ENCODE assay signal across 22 mouse cellular contexts in genomic region chr1:36125076-36125475, GRCm38 (mm10). TPM values are rescaled to one million over a fixed set of nuclear protein-coding genes. Genes with fewer than 3 reads are reported as not detected.
A peak's percentile ranks its signal among the peaks of the same experiment; 100 is the strongest.
DNase-seq lines count a peak whose midpoint lies in the region; ATAC-seq and TF ChIP-seq lines count a peak whose summit lies in the region.
"Had no signal": no experiment of that assay in that cellular context is flagged by ENCODE, and none has a peak within 500 bp of the region (broad histone marks: within the 10 kb centered on the region; RNA-seq: fewer than 3 reads in every experiment).

No protein-coding gene starts in this region.

- no peak for TF ChIP-seq CTCF in liver, adult 2 months (IDR thresholded peaks at IDR 0.05; ENCODE audit: low read depth, low read length)

- H3K27me3 ChIP-seq in liver, adult 2 months (ENCODE audit: control insufficient read depth, insufficient read depth, low read length), result no peaks in the 10 kb centered on the region
- peaks cover 3% of the 10 kb centered on the region; the same call in 1 of the 2 replicates for H3K27me3 ChIP-seq in liver, embryonic 12.5 days (replicated peaks)
- H3K27me3 ChIP-seq: forebrain, embryonic 15.5 days; hindbrain, embryonic 12.5 days; lung, embryonic 15.5 days; midbrain, embryonic 13.5 days had no signal

- 0 out of 2 replicates have a peak overlapping the region, but pooled peaks have one; percentile 11 for H3K27ac ChIP-seq in liver, adult 2 months (replicated peaks; ENCODE audit: insufficient read depth, low read depth, low read length)
- H3K27ac ChIP-seq in liver, embryonic 12.5 days, result no peak overlapping the region
- H3K27ac ChIP-seq: embryonic facial prominence, embryonic 10.5 days; forebrain, embryonic 15.5 days; hindbrain, embryonic 12.5 days; layer of hippocampus, adult 2 months; liver, embryonic 13.5 days; lung, embryonic 15.5 days; midbrain, embryonic 13.5 days had no signal

- ATAC-seq in liver, embryonic 12.5 days, result no peak
- ATAC-seq: forebrain, embryonic 15.5 days; midbrain, embryonic 13.5 days had no signal

- no peak overlapping the region for H3K9ac ChIP-seq in liver, adult 2 months (ENCODE audit: low read depth, low read length)
- no peak overlapping the region for H3K9ac ChIP-seq in liver, embryonic 12.5 days
- H3K9ac ChIP-seq: forebrain, embryonic 15.5 days; hindbrain, embryonic 12.5 days; liver, embryonic 13.5 days; lung, embryonic 15.5 days; midbrain, embryonic 13.5 days had no signal

- no peaks in the 10 kb centered on the region for H3K79me2 ChIP-seq in liver, adult 2 months (ENCODE audit: control insufficient read depth, insufficient read depth, low read length)

- TF ChIP-seq POLR2A in liver, adult 2 months (IDR thresholded peaks at IDR 0.05; ENCODE audit: extremely low read depth, insufficient read depth, low read length), result no peak

- H3K9me3 ChIP-seq in liver, embryonic 12.5 days (replicated peaks), result no peaks in the 10 kb centered on the region
- H3K9me3 ChIP-seq: forebrain, embryonic 15.5 days; liver, embryonic 13.5 days; lung, embryonic 15.5 days had no signal

- H3K36me3 ChIP-seq in liver, adult 2 months (ENCODE audit: control insufficient read depth, insufficient read depth, low read length), result no peaks in the 10 kb centered on the region
- H3K36me3 ChIP-seq in liver, embryonic 12.5 days, result no peaks in the 10 kb centered on the region
- H3K36me3 ChIP-seq: embryonic facial prominence, embryonic 10.5 days; forebrain, embryonic 15.5 days; hindbrain, embryonic 12.5 days; liver, embryonic 13.5 days; lung, embryonic 15.5 days; midbrain, embryonic 13.5 days had no signal

- DNase-seq in liver, adult 2 months (ENCODE audit: extremely low read depth, low read depth, low spot score), result no peak
- DNase-seq in 3T3-L1 (ENCODE audit: low read depth, low spot score) (peak; percentile 64), adipocyte (ENCODE audit: low spot score) (peak; percentile 51)
- peak; percentile 47 for DNase-seq in adrenal gland, postnatal 25 days
- no peak for DNase-seq in lung, adult 18-20 months
- no peak for DNase-seq in cerebellum, adult 11 months
- DNase-seq: cerebellum, adult 9-11 months; gastrocnemius, postnatal 10 days; kidney, adult 2 months; kidney, postnatal 25 days; liver, embryonic 13.5 days; lung, postnatal 36 days; retina, postnatal 1 day; right cerebral cortex, postnatal 25 days; spleen, adult 18-20 months had no signal

- no peak overlapping the region for H3K4me3 ChIP-seq in liver, adult 2 months (ENCODE audit: insufficient read depth, low read depth, low read length)
- no peak overlapping the region for H3K4me3 ChIP-seq in liver, embryonic 12.5 days
- H3K4me3 ChIP-seq: embryonic facial prominence, embryonic 10.5 days; forebrain, embryonic 15.5 days; hindbrain, embryonic 12.5 days; layer of hippocampus, adult 2 months; liver, embryonic 13.5 days; lung, embryonic 15.5 days; midbrain, embryonic 13.5 days had no signal

- 80% methylated on average over 7 of the region's 7 CpGs for WGBS in liver, adult 2 months
- 75% methylated on average over 7 of the region's 7 CpGs for WGBS in liver, embryonic 12.5 days (ENCODE audit: insufficient replicate concordance)

- no peak overlapping the region for H3K4me2 ChIP-seq in liver, embryonic 12.5 days
- H3K4me2 ChIP-seq: forebrain, embryonic 15.5 days; hindbrain, embryonic 12.5 days; liver, embryonic 13.5 days; lung, embryonic 15.5 days; midbrain, embryonic 13.5 days had no signal

- 0 out of 2 replicates have a peak, but pooled peaks cover 2% of the 10 kb centered on the region for H3K4me1 ChIP-seq in liver, adult 2 months (ENCODE audit: control insufficient read depth, insufficient read depth, low read length)
- peaks cover 19% of the 10 kb centered on the region for H3K4me1 ChIP-seq in liver, embryonic 12.5 days
- H3K4me1 ChIP-seq: forebrain, embryonic 15.5 days; hindbrain, embryonic 12.5 days; lung, embryonic 15.5 days; midbrain, embryonic 13.5 days had no signal

RNA-seq across cellular contexts. Expression of gene Hs6st1, which starts 56.9 kb away (rescaled TPM):
- total RNA-seq in liver, adult 2 months (2014; rRNA removed), result 40.2 and 43.7 TPM in 2 replicates
- polyA plus RNA-seq in liver, adult 2 months (2012; rRNA removed), result 110 and 121 TPM in 2 replicates
- 21.9 and 23.6 TPM in 2 replicates for polyA plus RNA-seq in liver, embryonic 12.5 days (2016; fragmentation: Nextera tagmentation; extraction: Ambion mirVana)
- 140 and 171 TPM in 2 replicates for total RNA-seq in adrenal gland, postnatal 25 days (2021)

Comparison
In these comparisons a context has a peak if more than half of its experiments do, and no peak if none do; other contexts are left out.
1. DNase-seq: peak in 3T3-L1 (single experiment), adipocyte (single experiment) and adrenal gland, postnatal 25 days (single experiment); none in liver, adult 2 months (single experiment), lung, adult 18-20 months (0 of 2) and cerebellum, adult 11 months (single experiment).